Mouse (Mus musculus) thymus, postnatal 36 days (tissue): ENCODE measurements around the gene Cdh5.
"Not testable (repeated sequence)": the region's sequence is repeated elsewhere in the genome, so short reads cannot be mapped to it uniquely, and the experiment has no call there.

ENCODE experiments used
- DNase-seq, 2 experiments: peaks; one replicate each; pipeline ENCODE4 v3.0.0; 2022; ENCODE audit warnings: mixed read lengths in 2 of 2

Cdh5 gene

GRCm38 (mm10) chr8:104101415-104101814 lies at the start of gene Cdh5:
Gene Cdh5 (plus strand): TSS chr8:104101625.
- DNase-seq: no peak

- DNase-seq: no peak
Measured at GRCm38 (mm10) chr8:104059922-104060321, 41.5 kb upstream of the Cdh5 start.

GRCm38 (mm10) chr8:104060446-104060845 lies 41.0 kb upstream of the Cdh5 start:
- no peak for DNase-seq

GRCm38 (mm10) chr8:104061048-104061988 lies 40.1 kb upstream of the Cdh5 start:
- no peak for DNase-seq

- no peak for DNase-seq
Measured at GRCm38 (mm10) chr8:104061989-104062820, 39.2 kb upstream of the Cdh5 start.

- no peak for DNase-seq
Measured at GRCm38 (mm10) chr8:104065223-104065622, 36.2 kb upstream of the Cdh5 start.

GRCm38 (mm10) chr8:104065906-104066518 lies 35.4 kb upstream of the Cdh5 start:
- DNase-seq: no peak

- no peak for DNase-seq
Measured at GRCm38 (mm10) chr8:104067390-104067925, 34.0 kb upstream of the Cdh5 start.

- no peak for DNase-seq
Measured at GRCm38 (mm10) chr8:104068421-104069035, 32.9 kb upstream of the Cdh5 start.

GRCm38 (mm10) chr8:104070201-104070865 lies 31.1 kb upstream of the Cdh5 start:
- DNase-seq: not testable (repeated sequence)

GRCm38 (mm10) chr8:104070949-104071348 lies 30.5 kb upstream of the Cdh5 start:
- no peak for DNase-seq

- no peak for DNase-seq
Measured at GRCm38 (mm10) chr8:104075079-104075478, 26.3 kb upstream of the Cdh5 start.

- no peak for DNase-seq
Measured at GRCm38 (mm10) chr8:104076541-104077412, 24.6 kb upstream of the Cdh5 start.

- no peak for DNase-seq
Measured at GRCm38 (mm10) chr8:104078091-104078490, 23.3 kb upstream of the Cdh5 start.

GRCm38 (mm10) chr8:104085281-104085680 lies 16.1 kb upstream of the Cdh5 start:
- no peak for DNase-seq

- DNase-seq: no peak
Measured at GRCm38 (mm10) chr8:104086615-104087014, 14.8 kb upstream of the Cdh5 start.

- no peak for DNase-seq
Measured at GRCm38 (mm10) chr8:104087091-104087490, 14.3 kb upstream of the Cdh5 start.

- not testable (repeated sequence) for DNase-seq
Measured at GRCm38 (mm10) chr8:104087878-104088277, 13.5 kb upstream of the Cdh5 start.

- DNase-seq: no peak
Measured at GRCm38 (mm10) chr8:104088881-104089280, 12.5 kb upstream of the Cdh5 start.

GRCm38 (mm10) chr8:104090993-104091900 lies 10.2 kb upstream of the Cdh5 start:
- not testable (repeated sequence) for DNase-seq
